Mouse (Mus musculus) adrenal gland (tissue): ENCODE measurements around the gene Rtkn2.

Experiments used
- intact Hi-C: fragments of 180-260 bp; cut with DNase I; formaldehyde crosslinking; loops from one replicate; pipeline ENCODE4 v1.15.1; 2025
- long read RNA-seq, 2 experiments: library from polyadenylated mRNA; unstranded; transcript quantifications; one replicate each; pipeline ENCODE4 v2.0.0; 2020; ENCODE audit warnings: borderline replicate concordance in 1 of 2; ENCODE audit not compliant: insufficient replicate concordance in 1 of 2

Rtkn2 gene
- long read RNA-seq, experiment 1: 0 reads
- long read RNA-seq, experiment 2: 0 reads

DNA sequence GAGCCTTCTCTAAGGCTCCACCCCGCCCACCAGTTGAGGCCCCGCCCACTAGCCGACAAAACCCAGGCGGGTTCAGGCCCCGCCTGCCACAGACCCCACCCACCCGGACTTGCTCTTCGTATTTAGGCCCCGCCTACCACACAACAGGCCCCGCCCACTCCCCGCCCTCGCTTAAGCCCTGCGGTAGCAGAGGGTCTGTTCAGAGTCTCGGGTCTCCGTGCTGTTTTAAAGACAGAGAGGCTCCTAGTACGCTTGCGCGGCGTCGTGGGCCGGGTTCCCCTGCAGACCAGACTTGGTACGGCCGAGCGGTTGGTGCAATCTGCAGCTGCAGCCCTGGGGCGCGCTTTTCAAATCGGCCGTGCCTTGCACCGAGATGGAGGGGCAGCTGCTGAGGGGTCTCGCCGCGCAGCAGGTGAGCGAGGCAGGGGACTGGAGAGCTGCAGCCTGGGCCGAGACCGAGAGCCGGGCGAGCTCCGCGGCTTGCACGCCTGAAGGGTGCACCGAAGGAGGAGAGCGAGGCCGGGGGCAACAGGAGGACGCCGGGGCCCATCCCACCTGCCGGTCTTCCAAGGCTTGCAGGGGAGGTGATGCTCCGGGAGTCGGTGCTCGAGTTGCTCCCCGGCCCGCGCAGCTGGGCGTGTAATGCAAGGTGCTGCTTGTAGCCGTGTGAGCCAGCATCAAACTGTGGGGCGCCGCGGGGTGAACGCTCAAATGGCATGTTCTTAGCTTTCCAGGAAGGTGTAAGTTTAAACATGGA, at the start of gene Rtkn2:
Gene Rtkn2, plus strand, starts transcription at position 170 of the 757 bp plus-strand sequence.
- intact Hi-C loops: no loop called here

GRCm38 (mm10) chr10:67931328-67931727, 48.0 kb upstream of the Rtkn2 start:
- intact Hi-C loops: no loop called here

- intact Hi-C loops: no loop called here
These were observed 46.6 kb upstream of the Rtkn2 start for GRCm38 (mm10) chr10:67932780-67933179.

DNA sequence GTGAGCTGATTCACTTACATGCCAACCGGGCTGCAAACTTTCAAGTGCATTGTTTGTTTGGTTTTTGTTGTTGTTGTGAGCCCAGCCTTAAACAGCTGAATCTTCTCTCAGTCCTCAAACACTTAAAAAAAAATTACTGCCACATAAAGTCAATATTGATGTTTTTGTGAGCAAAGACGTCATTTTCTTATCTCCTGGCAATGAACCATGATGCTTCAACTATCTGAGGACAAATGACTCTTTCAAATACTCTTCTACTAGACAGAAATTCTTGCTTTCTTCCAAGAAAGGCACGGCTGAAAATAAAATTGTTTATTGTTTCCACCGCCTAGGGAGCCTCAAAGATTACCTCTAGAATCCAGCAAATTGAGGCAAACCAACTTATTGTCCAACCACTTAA, 42.4 kb upstream of the Rtkn2 start:
- intact Hi-C loops: no loop called here

DNA sequence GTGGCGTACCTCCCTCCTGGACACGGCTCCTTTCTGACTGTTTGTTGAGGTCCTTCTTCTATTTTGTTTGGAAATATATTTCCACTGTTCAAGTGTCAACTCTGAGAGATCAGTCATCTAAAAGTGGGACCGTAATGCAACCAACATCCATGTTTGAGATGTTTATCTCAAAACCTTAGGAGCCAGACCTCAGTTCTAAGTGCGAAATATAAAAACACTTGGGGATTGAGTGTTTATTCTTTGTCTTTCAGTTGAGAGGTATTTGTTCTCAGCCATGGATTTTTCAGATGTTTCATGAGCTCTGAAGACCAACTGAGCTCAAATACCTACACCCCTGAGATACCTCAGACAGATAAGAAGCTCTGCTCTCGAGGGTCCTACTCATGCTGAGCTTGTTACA, 41.6 kb upstream of the Rtkn2 start:
- intact Hi-C loops: no loop called here

GRCm38 (mm10) chr10:67939546-67939945, 39.8 kb upstream of the Rtkn2 start:
- intact Hi-C loops: no loop called here

DNA sequence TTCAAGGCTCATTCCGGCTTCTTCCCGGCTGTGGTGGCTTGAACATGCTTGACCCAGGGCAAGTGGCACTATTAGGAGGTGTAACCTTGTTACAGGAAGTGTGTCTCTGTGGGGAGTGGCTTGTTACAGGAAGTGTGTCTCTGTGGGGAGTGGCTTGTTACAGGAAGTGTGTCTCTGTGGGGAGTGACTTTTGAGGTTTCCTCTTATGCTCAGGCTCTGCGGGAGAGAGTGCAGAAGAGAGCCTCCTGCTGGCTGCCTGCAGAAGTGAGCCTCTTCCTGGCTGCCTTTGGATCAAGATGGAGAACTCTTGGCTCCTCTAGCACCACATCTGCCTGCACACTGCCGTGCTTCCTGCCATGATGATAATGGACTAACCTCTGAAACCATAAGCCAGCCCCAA, 35.9 kb upstream of the Rtkn2 start:
- intact Hi-C loops: no loop called here

GRCm38 (mm10) chr10:67950059-67950748, 29.2 kb upstream of the Rtkn2 start:
- intact Hi-C loops: no loop called here

GRCm38 (mm10) chr10:67951690-67952089, 27.7 kb upstream of the Rtkn2 start:
- intact Hi-C loops: no loop called here

DNA sequence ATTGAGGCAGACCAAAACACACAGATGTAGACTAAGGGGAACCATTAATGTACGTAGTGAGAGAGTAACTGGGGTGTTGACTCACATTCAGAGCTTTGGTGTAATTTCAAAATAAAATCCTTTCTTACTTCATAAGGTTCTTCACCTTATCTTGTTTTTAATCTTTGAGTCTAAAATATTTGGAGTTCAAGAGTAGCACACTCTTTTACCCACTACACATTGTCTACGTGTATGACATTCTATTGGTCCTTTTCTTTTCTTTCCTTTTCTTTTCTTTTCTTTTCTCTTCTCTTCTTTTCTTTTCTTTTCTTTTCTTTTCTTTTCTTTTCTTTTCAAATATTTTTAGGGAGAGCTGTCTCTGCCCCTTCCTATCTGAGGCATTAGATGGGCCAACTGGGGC, 23.4 kb upstream of the Rtkn2 start:
- intact Hi-C loops: no loop called here

DNA sequence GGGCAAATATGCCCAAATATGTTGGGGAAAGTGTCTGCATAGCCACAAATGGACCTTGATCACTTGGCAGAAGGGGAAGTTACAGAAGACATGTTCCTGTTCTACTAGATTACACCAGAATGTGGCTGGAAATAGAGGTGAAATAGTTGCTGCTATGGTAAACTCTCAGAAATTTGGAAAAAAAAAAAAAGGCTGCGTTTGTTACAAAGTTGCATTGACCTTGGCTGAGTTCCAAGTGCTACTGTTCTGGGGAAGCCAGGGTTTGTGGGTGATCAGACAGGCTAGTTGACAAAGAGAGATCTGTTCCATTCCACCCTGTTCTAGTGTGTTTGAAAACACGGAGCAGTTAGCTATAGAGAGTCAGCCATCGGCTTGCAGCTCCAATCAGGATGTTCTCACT, 19.4 kb upstream of the Rtkn2 start:
- intact Hi-C loops: no loop called here

DNA sequence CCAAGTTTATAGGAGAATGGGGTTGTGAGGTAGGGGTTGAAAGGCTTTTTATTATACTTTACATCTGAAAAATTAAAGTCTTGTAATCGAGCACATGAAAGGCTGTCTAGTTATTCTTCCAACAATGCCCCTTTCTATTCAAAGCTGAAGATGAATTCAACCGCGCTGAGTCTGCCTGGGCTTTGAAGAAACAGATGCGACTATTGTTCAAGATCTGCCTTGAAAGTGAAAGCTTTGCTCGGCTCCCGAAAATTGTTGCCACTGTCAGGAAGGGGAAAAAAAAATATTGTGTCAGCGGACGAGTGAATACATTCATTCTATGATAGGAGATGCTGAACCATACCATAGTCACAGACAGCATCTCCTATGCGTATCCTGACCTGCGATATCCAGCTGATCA, 16.9 kb upstream of the Rtkn2 start:
- intact Hi-C loops: no loop called here

- intact Hi-C loops: no loop called here
These were observed 15.3 kb upstream of the Rtkn2 start for GRCm38 (mm10) chr10:67964060-67964459.

DNA sequence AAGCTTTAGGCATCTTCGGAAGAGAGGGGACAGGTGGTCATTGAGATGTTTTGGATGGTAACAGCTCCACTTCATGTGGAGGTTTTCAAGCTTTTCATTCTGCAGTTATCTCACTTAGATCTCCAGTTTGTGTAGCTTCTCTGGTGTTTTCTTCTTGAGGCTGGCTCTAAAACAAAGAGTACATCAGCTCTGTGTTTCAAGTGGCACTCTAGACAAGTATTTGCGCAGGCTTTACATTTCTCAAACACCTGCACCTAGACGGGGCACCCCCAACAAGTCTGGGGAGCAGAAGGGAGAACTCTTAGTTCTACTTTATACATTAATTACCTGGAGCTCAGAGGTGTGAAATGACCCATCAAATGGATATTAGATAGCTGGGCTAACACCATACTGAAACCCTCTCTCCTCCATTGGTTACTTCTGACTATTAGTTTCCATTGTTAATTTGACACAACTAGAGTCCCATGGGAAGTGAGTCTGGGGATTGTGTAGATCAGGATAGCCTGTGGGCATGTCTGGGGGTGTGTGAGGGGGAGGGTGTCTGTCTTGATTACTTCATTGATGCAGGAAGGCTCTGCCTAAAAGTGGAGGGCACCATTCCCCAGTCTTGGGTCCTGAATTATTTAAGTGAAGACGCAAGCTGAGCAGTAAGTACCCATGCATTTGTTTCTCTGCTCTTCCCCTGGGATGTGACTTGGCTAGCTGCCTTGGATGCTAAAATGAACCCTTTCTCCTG, 14.0 kb upstream of the Rtkn2 start:
- intact Hi-C loops: no loop called here

GRCm38 (mm10) chr10:67966102-67966501, 13.3 kb upstream of the Rtkn2 start:
- intact Hi-C loops: no loop called here

GRCm38 (mm10) chr10:67966983-67967382, 12.4 kb upstream of the Rtkn2 start:
- intact Hi-C loops: no loop called here

DNA sequence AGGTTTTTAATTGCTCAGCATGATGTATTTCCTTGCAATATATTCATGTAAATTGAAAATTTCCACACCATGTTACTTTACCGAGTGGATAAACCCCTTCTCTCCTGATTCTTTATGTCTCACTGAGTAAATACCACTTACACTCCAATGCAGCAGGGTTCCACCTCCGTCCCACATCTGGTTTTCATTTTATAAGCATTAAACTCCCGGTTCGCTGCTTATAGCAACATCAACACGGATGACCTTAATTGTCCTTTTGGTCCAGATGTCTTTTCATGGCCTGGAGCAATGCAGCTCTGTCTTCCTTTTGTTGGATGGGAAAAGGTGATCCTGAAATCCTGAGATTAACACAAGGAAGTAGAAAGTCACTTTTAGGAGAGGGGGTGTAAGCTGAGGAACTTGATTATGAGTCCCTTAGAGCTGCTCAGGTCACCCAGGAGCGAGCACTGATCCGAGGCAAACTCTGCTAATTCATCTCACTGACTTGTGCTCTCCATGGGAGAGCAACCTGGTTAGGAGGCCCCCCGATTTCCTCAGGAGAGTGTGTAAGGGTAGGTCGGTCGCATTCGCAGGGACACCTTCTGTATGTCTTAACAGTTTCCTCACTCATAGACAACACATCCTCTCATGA, 8.1 kb upstream of the Rtkn2 start:
- intact Hi-C loops: no loop called here

DNA sequence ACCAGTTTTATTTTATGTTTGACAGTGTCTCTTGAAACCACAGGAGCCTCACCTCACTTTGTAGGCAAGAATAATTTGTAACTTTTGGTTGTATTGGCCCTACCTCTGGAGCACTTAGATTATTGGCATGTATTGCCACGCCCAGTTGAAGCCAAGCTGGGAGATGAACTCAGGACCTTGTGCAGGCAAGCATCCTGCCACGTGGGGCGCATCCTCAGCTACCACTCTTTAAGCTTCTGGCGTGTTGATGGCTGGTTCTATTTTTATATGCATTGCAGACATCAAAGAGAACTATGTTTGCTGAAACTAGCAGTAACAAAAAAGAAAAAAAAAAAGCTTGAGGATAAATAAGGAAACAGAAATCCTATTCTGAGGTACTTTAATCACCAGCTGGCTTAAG, 2.1 kb upstream of the Rtkn2 start:
- intact Hi-C loops: no loop called here

DNA sequence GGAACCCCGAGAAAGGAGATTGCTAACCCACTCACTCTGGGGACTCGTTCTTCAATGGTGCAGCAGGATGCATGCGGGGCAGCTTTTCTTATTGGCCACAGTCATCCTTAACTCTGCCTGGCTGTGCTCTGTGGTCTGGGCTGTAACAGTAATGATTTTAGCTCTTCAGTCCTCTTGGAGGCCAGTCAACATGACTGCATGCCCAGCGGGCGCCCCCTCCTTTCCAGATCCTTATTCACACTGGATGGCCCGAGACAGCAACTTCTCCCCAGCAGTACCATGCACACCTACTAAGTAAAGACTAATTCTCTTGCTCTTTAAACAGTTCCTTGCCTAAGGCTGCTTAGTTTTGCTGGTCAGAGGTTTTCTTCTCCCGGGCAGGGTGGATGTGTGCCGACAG, 4.4 kb downstream of the Rtkn2 start:
- intact Hi-C loops: loop anchor here (2.0 kb wide), 1 partner anchor 111 kb away; no protein-coding TSS in a partner anchor

GRCm38 (mm10) chr10:67984271-67984943, 5.0 kb downstream of the Rtkn2 start:
- intact Hi-C loops: no loop called here

DNA sequence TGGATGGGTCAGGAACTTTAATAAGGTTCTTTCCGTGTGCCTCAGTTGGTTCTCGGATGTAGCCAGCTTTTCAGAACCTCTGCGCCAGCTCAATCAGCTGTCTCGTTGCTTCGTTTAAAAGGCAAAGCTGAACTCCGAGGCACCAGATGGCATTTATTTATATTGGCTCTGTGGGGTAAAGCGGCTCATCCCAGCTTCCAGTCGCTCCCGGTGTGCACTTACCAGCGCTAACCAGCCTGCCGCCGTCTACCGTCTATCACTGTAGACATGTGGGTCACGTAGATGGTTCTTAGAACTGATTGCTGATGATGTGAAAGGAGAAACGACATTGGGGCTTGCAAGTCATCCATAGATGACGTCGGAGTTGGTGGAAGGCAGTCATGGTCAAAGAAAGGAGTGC, 5.7 kb downstream of the Rtkn2 start:
- intact Hi-C loops: no loop called here
